Mouse (Mus musculus) embryonic facial prominence, embryonic 10.5 days (tissue): ENCODE measurements at regions not wholly inside any gene's neighbourhood (a gene's known extent, or its start where the extent isn't known, plus 50 kb on each side); places are given as distances from the start of the nearest gene placed in this dataset.
A peak's percentile ranks its signal among the peaks of the same experiment; 100 is the strongest.

Source experiments
- DNase-seq: peaks from one replicate; pipeline ENCODE4 v3.0.0-alpha.2; 2017; ENCODE audit warnings: low spot score
- H3K27ac ChIP-seq: fragments of 300-500 bp; sonication (generic); replicated peaks from 2 replicates; pipeline ENCODE4 v1.5.1; 2016; ENCODE audit warnings: mild to moderate bottlenecking
- H3K27me3 ChIP-seq: fragments of 300-500 bp; sonication (generic); replicated peaks from 2 replicates; pipeline ENCODE4 v1.6.1; 2016; ENCODE audit warnings: low read depth, mild to moderate bottlenecking; ENCODE audit not compliant: poor library complexity, severe bottlenecking
- H3K36me3 ChIP-seq: fragments of 300-500 bp; sonication (generic); replicated peaks from 2 replicates; pipeline ENCODE4 v1.6.1; 2016; ENCODE audit warnings: mild to moderate bottlenecking, moderate library complexity
- H3K4me1 ChIP-seq: fragments of 300-500 bp; sonication (generic); 2 replicates; pipeline ENCODE4 v1.6.1; 2016
- H3K4me3 ChIP-seq: fragments of 300-500 bp; sonication (generic); 2 replicates; pipeline ENCODE4 v1.5.1; 2016; ENCODE audit warnings: mild to moderate bottlenecking, moderate library complexity
- H3K9me3 ChIP-seq: fragments of 300-500 bp; sonication (generic); 2 replicates; pipeline ENCODE4 v1.6.1; 2016; ENCODE audit warnings: mild to moderate bottlenecking
- WGBS: fragments of 180-500 bp; shearing (Covaris S2); methylation state at CpG from one replicate; pipeline ENCODE4 v1.1.7; 2016; 5-methylcytosine and 5-hydroxymethylcytosine counted together

DNA sequence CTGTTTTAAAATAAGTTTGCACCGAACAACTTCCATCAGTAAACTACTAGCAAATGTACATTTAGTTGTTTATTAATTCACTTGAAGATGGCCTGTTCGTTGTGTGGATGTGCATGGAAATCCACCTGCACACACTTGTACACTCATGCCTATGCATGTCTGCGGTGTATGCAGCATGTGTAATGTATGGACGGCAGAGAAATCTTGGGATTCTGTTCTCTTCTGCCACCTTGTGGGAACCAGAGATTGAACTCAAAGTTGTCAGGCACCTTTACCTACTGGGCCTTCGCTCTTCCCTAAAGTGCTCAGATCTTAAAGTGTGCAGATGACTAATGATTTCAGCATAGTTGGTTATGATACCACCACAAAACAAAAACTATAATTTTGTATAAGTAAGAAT lies 137.4 kb downstream of the Kitl start:
- no peaks in the 10 kb centered on the region for H3K4me1 ChIP-seq
- H3K27ac ChIP-seq = no peak overlapping the region
- no peaks in the 10 kb centered on the region for H3K9me3 ChIP-seq
- H3K27me3 ChIP-seq = no peaks in the 10 kb centered on the region
- 56% methylated on average over 5 of the region's 5 CpGs for WGBS
- H3K4me3 ChIP-seq = no peak overlapping the region
- peak; percentile 22 for DNase-seq
- no peaks in the 10 kb centered on the region for H3K36me3 ChIP-seq

GRCm38 (mm10) chr10:100153311-100153710 lies 137.9 kb downstream of the Kitl start:
- Histone ChIP-seq H3K36me3 (no peaks in the 10 kb centered on the region), H3K27ac (no peak overlapping the region), H3K4me3 (no peak overlapping the region), H3K4me1 (no peaks in the 10 kb centered on the region), H3K27me3 (no peaks in the 10 kb centered on the region), H3K9me3 (no peaks in the 10 kb centered on the region)
- 90% methylated on average over 3 of the region's 3 CpGs for WGBS
- no peak for DNase-seq

GRCm38 (mm10) chr10:100155566-100155965 lies 140.1 kb downstream of the Kitl start:
- 88% methylated on average over 2 of the region's 2 CpGs for WGBS
- no peaks in the 10 kb centered on the region for H3K36me3 ChIP-seq

GRCm38 (mm10) chr10:100159843-100160531 lies 144.6 kb downstream of the Kitl start:
- Histone ChIP-seq H3K4me3 (no peak overlapping the region), H3K27me3 (no peaks in the 10 kb centered on the region), H3K9me3 (no peaks in the 10 kb centered on the region), H3K4me1 (no peaks in the 10 kb centered on the region), H3K36me3 (no peaks in the 10 kb centered on the region), H3K27ac (no peak overlapping the region)
- DNase-seq = no peak
- 75% methylated on average over 14 of the region's 14 CpGs for WGBS

More at GRCm38 (mm10) chr10:100155566-100155965, 140.1 kb downstream of the Kitl start:
- Histone ChIP-seq H3K27me3 (no peaks in the 10 kb centered on the region), H3K9me3 (no peaks in the 10 kb centered on the region), H3K4me3 (no peak overlapping the region), H3K27ac (no peak overlapping the region), H3K4me1 (no peaks in the 10 kb centered on the region)
- DNase-seq = no peak

DNA sequence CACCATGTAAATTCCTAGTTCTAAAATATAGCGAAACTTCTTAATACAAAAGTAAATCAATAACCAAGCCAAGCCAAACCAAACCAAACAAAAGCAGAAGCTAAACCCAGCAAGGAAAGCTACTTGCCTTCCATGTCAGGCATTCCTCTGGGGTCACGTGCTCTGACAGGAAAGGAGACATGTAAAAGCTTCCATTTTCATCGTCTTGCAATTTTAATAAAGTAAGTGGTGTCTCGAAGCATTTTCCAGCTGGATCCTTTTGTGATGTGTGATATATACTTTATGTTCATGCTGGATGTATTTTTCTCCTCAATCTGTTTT lies 145.1 kb downstream of the Kitl start:
- Histone ChIP-seq H3K27me3 (no peaks in the 10 kb centered on the region), H3K4me1 (no peaks in the 10 kb centered on the region), H3K4me3 (no peak overlapping the region), H3K36me3 (no peaks in the 10 kb centered on the region), H3K9me3 (no peaks in the 10 kb centered on the region), H3K27ac (no peak overlapping the region)
- DNase-seq = no peak
- WGBS = 83% methylated on average over 4 of the region's 4 CpGs

- H3K9me3 ChIP-seq = no peaks in the 10 kb centered on the region
- no peaks in the 10 kb centered on the region for H3K36me3 ChIP-seq
- WGBS = 82% methylated on average over 3 of the region's 3 CpGs
- no peak overlapping the region for H3K4me3 ChIP-seq
- H3K27me3 ChIP-seq = no peaks in the 10 kb centered on the region
- no peaks in the 10 kb centered on the region for H3K4me1 ChIP-seq
- no peak overlapping the region for H3K27ac ChIP-seq
- DNase-seq = no peak
Observed at GRCm38 (mm10) chr10:100161117-100161516, 145.7 kb downstream of the Kitl start.

GRCm38 (mm10) chr10:100164526-100164925 lies 149.1 kb downstream of the Kitl start:
- 47% methylated on average over 1 of the region's 1 CpGs for WGBS

GRCm38 (mm10) chr10:100170836-100171235 lies 155.4 kb downstream of the Kitl start:
- DNase-seq = no peak
- H3K4me3 ChIP-seq = no peak overlapping the region

More at GRCm38 (mm10) chr10:100164526-100164925, 149.1 kb downstream of the Kitl start:
- H3K36me3 ChIP-seq = no peaks in the 10 kb centered on the region
- H3K4me1 ChIP-seq = no peaks in the 10 kb centered on the region
- no peaks in the 10 kb centered on the region for H3K27me3 ChIP-seq
- no peak overlapping the region for H3K4me3 ChIP-seq
- H3K9me3 ChIP-seq = no peaks in the 10 kb centered on the region
- H3K27ac ChIP-seq = no peak overlapping the region
- DNase-seq = no peak

DNA sequence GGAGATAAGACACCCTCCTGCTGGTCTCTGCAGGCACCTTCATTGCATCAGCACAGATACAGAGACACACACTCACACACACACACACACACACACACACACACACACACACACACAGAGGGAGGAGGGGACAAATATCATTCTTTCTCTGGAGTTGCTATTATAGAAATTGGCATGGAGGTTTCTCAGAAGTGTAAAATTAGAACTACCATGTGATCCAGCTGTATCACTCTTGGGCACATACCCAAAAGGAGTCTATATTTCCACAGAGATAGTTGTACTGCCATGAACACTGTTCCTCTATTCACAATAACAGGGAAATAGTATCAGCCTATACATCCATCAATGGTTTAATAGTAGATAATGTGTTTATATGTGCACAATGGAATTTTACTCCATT lies 137.8 kb upstream of the Gm4301 start:
- Histone ChIP-seq H3K4me1 (0 out of 2 replicates have a peak, but pooled peaks cover 4% of the 10 kb centered on the region), H3K9me3 (no peaks in the 10 kb centered on the region), H3K36me3 (no peaks in the 10 kb centered on the region), H3K27ac (no peak overlapping the region), H3K27me3 (no peaks in the 10 kb centered on the region), H3K4me3 (no peak overlapping the region)
- DNase-seq = no peak

More at GRCm38 (mm10) chr10:100170836-100171235, 155.4 kb downstream of the Kitl start:
- Histone ChIP-seq H3K27me3 (no peaks in the 10 kb centered on the region), H3K9me3 (no peaks in the 10 kb centered on the region), H3K4me1 (no peaks in the 10 kb centered on the region), H3K27ac (no peak overlapping the region), H3K36me3 (no peaks in the 10 kb centered on the region)

GRCm38 (mm10) chr10:100199090-100199690 lies 136.3 kb upstream of the Gm4301 start:
- H3K4me1 ChIP-seq = 0 out of 2 replicates have a peak, but pooled peaks cover 4% of the 10 kb centered on the region
- 65% methylated on average over 8 of the region's 8 CpGs for WGBS
- H3K27ac ChIP-seq = no peak overlapping the region
- no peaks in the 10 kb centered on the region for H3K9me3 ChIP-seq
- H3K36me3 ChIP-seq = no peaks in the 10 kb centered on the region
- no peak overlapping the region for H3K4me3 ChIP-seq
- H3K27me3 ChIP-seq = no peaks in the 10 kb centered on the region
- no peak for DNase-seq

DNA sequence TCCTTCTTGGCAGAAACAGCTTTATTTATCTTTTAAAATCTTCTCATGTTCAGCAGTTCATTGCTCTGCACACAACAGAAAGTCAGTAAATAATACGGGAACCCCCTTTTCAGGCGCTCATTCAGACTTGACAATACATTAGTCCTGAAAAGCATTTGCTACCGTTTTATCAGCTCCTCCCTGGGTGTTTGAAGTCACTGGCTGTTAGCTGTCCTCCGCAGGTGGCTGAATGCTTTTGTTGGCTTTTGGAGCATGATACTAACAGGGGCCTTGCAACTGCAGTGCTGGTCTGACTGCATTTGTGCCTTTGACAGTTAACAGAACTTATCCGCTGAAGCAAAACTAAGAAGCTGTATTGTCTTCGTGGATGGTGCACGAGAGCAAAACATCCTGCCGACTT lies 135.0 kb upstream of the Gm4301 start:
- no peaks in the 10 kb centered on the region for H3K9me3 ChIP-seq
- DNase-seq = peak; percentile 12
- H3K4me1 ChIP-seq = 0 out of 2 replicates have a peak, but pooled peaks cover 4% of the 10 kb centered on the region
- no peak overlapping the region for H3K27ac ChIP-seq
- H3K27me3 ChIP-seq = no peaks in the 10 kb centered on the region
- H3K4me3 ChIP-seq = no peak overlapping the region
- 17% methylated on average over 8 of the region's 8 CpGs for WGBS
- H3K36me3 ChIP-seq = no peaks in the 10 kb centered on the region

DNA sequence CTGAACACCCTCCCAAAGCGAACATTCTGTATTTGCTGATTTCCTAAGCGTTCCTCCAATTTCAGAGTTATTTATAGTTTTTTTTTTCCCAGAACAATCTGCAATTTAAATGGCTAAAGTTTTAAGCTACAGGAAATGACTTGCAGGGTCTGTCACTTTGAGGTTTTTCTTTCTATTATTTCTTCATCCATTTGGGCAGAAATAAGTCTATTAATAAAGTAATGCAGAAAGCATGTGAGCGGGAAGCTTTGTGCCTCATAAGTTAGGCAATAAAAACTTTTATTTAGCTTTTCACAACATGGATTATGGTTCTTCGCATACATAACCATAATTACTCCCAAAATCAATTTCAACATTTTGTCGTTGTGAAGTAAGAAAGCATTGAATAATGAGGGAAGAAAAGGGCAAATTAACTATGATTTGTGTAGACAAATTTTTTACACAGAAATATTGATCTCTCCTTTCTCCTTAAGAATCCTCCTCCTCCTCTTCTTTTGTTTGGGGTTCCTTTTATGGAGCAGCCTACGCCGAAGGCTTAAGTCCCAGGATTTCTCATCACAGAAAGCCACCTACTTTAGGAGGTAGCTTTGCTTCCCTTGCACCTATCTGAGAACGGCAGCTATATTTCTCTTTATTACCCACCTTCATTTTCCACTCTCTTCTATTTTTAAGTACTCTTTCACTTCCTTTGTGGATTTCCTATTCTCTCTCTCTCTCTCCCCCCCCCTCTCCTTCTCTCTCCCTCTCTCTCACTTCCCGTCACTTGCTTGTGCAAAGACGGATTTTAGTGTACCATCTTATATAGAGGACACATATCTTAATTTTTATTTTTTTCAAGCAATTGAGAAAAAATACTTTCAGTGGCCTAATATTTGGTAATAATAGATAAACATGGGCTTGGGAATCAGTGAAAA lies 128.6 kb upstream of the Gm4301 start:
- no peak overlapping the region for H3K27ac ChIP-seq
- 93% methylated on average over 10 of the region's 10 CpGs for WGBS
- no peak for DNase-seq
- H3K27me3 ChIP-seq = no peaks in the 10 kb centered on the region
- no peaks in the 10 kb centered on the region for H3K36me3 ChIP-seq
- H3K9me3 ChIP-seq = no peaks in the 10 kb centered on the region
- no peaks in the 10 kb centered on the region for H3K4me1 ChIP-seq
- H3K4me3 ChIP-seq = no peak overlapping the region
